Mouse (Mus musculus): ENCODE results near the gene Eea1.

Eea1 gene

GRCm38 (mm10) chr10:95949410-95949809 is 9.0 kb downstream of the Eea1 start:
- DNase-seq (ENCODE audit: low spot score): no peak

- no peak for DNase-seq (ENCODE audit: low spot score)
Observed at GRCm38 (mm10) chr10:95950194-95950593, 9.7 kb downstream of the Eea1 start.

GRCm38 (mm10) chr10:95950797-95951196 is 10.3 kb downstream of the Eea1 start:
- no peak for DNase-seq (ENCODE audit: low spot score)

- DNase-seq (ENCODE audit: low spot score): no peak
Observed at GRCm38 (mm10) chr10:95951346-95951745, 10.9 kb downstream of the Eea1 start.

- DNase-seq (ENCODE audit: low spot score): no peak
Observed at GRCm38 (mm10) chr10:95956629-95957028, 16.2 kb downstream of the Eea1 start.

GRCm38 (mm10) chr10:95957574-95957973 is 17.1 kb downstream of the Eea1 start:
- DNase-seq (ENCODE audit: low spot score): no peak

- DNase-seq (ENCODE audit: low spot score): no peak
Observed at GRCm38 (mm10) chr10:95964679-95965078, 24.2 kb downstream of the Eea1 start.

GRCm38 (mm10) chr10:95969694-95970093 is 29.2 kb downstream of the Eea1 start:
- no peak for DNase-seq (ENCODE audit: low spot score)

- DNase-seq (ENCODE audit: low spot score): no peak
Observed at GRCm38 (mm10) chr10:95970744-95971212, 30.3 kb downstream of the Eea1 start.

- DNase-seq (ENCODE audit: low spot score): no peak
Observed at GRCm38 (mm10) chr10:95971341-95971740, 30.9 kb downstream of the Eea1 start.

GRCm38 (mm10) chr10:95971942-95972341 is 31.5 kb downstream of the Eea1 start:
- DNase-seq (ENCODE audit: low spot score): no peak

GRCm38 (mm10) chr10:95974462-95974861 is 34.0 kb downstream of the Eea1 start:
- no peak for DNase-seq (ENCODE audit: low spot score)

- DNase-seq (ENCODE audit: low spot score): no peak
Observed at GRCm38 (mm10) chr10:95976798-95977197, 36.3 kb downstream of the Eea1 start.

- DNase-seq (ENCODE audit: low spot score): no peak
Observed at GRCm38 (mm10) chr10:95989731-95990130, 49.3 kb downstream of the Eea1 start.

GRCm38 (mm10) chr10:95991176-95991575 is 50.7 kb downstream of the Eea1 start:
- DNase-seq (ENCODE audit: low spot score): no peak

- DNase-seq (ENCODE audit: low spot score): no peak
Observed at GRCm38 (mm10) chr10:96000904-96001303, 60.5 kb downstream of the Eea1 start.

GRCm38 (mm10) chr10:96015738-96016137 is 75.3 kb downstream of the Eea1 start:
- DNase-seq (ENCODE audit: low spot score): peak; percentile 9

GRCm38 (mm10) chr10:96017418-96017817 is 77.0 kb downstream of the Eea1 start:
- DNase-seq (ENCODE audit: low spot score): no peak

GRCm38 (mm10) chr10:96033356-96033984 is 93.0 kb downstream of the Eea1 start:
- DNase-seq (ENCODE audit: low spot score): peak; percentile 61

- no peak for DNase-seq (ENCODE audit: low spot score)
Observed at GRCm38 (mm10) chr10:96034106-96034505, 93.7 kb downstream of the Eea1 start.

- DNase-seq (ENCODE audit: low spot score): no peak
Observed at GRCm38 (mm10) chr10:96035951-96036350, 95.5 kb downstream of the Eea1 start.

- no peak for DNase-seq (ENCODE audit: low spot score)
Observed at GRCm38 (mm10) chr10:96044216-96044615, 103.8 kb downstream of the Eea1 start.

GRCm38 (mm10) chr10:96047960-96048536 is 107.6 kb downstream of the Eea1 start:
- no peak for DNase-seq (ENCODE audit: low spot score)

GRCm38 (mm10) chr10:96048550-96048949 is 108.1 kb downstream of the Eea1 start:
- no peak for DNase-seq (ENCODE audit: low spot score)

Measured in MN1 (cell line).